Mouse (Mus musculus) midbrain, embryonic 15.5 days (tissue): ENCODE results near the gene Fkbp14. TPM values are rescaled to one million over a fixed set of nuclear protein-coding genes. Genes with fewer than 3 reads are reported as not detected.

Experiments used
- ATAC-seq: fragments of 200-750 bp; cut with Nextera tagmentation; replicated peaks from 2 replicates; pipeline ENCODE4 v1.8.0; 2017; ENCODE audit warnings: moderate TSS enrichment
- H3K27ac ChIP-seq: fragments of 300-500 bp; sonication (generic); 2 replicates; pipeline ENCODE4 v1.5.1; 2015; ENCODE audit warnings: mild to moderate bottlenecking, inconsistent platforms
- H3K27me3 ChIP-seq: fragments of 300-500 bp; sonication (generic); replicated peaks from 2 replicates; pipeline ENCODE4 v1.6.1; 2015; ENCODE audit warnings: inconsistent platforms
- H3K36me3 ChIP-seq: fragments of 300-500 bp; sonication (generic); replicated peaks from 2 replicates; pipeline ENCODE4 v1.6.1; 2015; ENCODE audit warnings: inconsistent platforms
- H3K4me1 ChIP-seq: fragments of 300-500 bp; sonication (generic); 2 replicates; pipeline ENCODE4 v1.6.1; 2015; ENCODE audit warnings: inconsistent platforms
- H3K4me2 ChIP-seq: fragments of 300-500 bp; sonication (generic); 2 replicates; pipeline ENCODE4 v1.6.1; 2015; ENCODE audit warnings: inconsistent platforms, mild to moderate bottlenecking, moderate library complexity
- H3K4me3 ChIP-seq: fragments of 300-500 bp; sonication (generic); 2 replicates; pipeline ENCODE4 v1.5.1; 2015; ENCODE audit warnings: mild to moderate bottlenecking, inconsistent platforms
- H3K9ac ChIP-seq: fragments of 300-500 bp; sonication (generic); 2 replicates; pipeline ENCODE4 v1.6.1; 2015; ENCODE audit warnings: mild to moderate bottlenecking, inconsistent platforms
- H3K9me3 ChIP-seq: fragments of 300-500 bp; sonication (generic); 2 replicates; pipeline ENCODE4 v1.6.1; 2016; ENCODE audit warnings: inconsistent platforms
- WGBS: fragments of 180-500 bp; shearing (Covaris S2); methylation state at CpG from one replicate; pipeline ENCODE4 v1.1.7; 2015; ENCODE audit warnings: mixed read lengths; 5-methylcytosine and 5-hydroxymethylcytosine counted together
- polyA plus RNA-seq: library from polyadenylated mRNA; unstranded; fragments of >200 nt; fragmentation: Nextera tagmentation; extraction: Ambion mirVana; gene quantifications from 2 replicates; pipeline ENCODE4 v1.2.1, GENCODE M21; 2015

The Fkbp14 gene
- polyA plus RNA-seq, 1 experiment from 2014 or later: 7.0 TPM

DNA sequence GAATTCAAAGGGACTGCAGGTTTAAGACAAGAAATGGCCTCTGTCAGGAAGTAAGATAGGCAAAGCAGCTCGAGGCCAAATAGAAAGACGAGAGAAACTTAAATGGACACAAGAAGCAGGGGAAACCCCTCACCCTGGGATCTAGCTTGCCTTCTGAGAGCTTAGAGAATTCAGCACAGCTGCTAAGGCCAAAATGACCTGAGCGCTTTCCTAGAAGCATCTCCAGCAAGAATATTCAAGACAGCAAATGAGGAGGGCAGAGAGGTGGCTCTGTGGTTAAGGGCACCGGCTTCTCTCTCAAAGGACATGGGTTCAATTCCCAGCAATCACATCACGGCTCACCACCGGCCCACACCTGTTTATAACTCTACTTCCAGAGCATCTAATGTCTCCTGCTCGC lies 60.1 kb downstream of the Fkbp14 start:
- no peak overlapping the region for H3K4me3 ChIP-seq
- H3K9ac ChIP-seq: no peak overlapping the region
- no peaks in the 10 kb centered on the region for H3K27me3 ChIP-seq
- ATAC-seq: no peak
- peaks cover 21% of the 10 kb centered on the region for H3K4me1 ChIP-seq
- no peak overlapping the region for H3K4me2 ChIP-seq
- no peaks in the 10 kb centered on the region for H3K9me3 ChIP-seq
- H3K36me3 ChIP-seq: no peaks in the 10 kb centered on the region
- H3K27ac ChIP-seq: no peak overlapping the region
- 87% methylated on average over 7 of the region's 7 CpGs for WGBS

DNA sequence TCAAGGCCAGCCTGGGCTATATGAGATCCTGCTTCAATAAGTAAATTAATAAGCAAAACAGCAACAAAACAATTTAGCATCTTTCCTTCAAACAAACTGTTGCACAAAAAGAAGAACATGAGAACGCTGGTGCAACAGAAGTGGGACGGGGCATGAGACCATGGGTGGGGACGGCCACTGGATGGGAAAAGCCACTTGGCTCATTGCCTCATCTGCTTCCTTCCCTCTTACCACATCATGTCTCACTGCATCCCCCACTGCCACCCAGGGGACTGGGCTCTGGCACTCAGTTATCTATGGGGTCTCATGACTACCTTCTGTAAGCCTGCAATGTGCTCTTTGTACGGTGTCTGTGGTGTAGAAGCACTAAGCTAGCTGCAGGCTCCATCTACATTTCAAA lies 61.6 kb downstream of the Fkbp14 start:
- no peaks in the 10 kb centered on the region for H3K27me3 ChIP-seq
- no peak for ATAC-seq
- no peak overlapping the region for H3K4me3 ChIP-seq
- H3K4me2 ChIP-seq: no peak overlapping the region
- H3K9ac ChIP-seq: no peak overlapping the region
- peaks cover 29% of the 10 kb centered on the region for H3K4me1 ChIP-seq
- WGBS: 91% methylated on average over 4 of the region's 4 CpGs
- H3K36me3 ChIP-seq: no peaks in the 10 kb centered on the region
- H3K9me3 ChIP-seq: no peaks in the 10 kb centered on the region
- no peak overlapping the region for H3K27ac ChIP-seq

DNA sequence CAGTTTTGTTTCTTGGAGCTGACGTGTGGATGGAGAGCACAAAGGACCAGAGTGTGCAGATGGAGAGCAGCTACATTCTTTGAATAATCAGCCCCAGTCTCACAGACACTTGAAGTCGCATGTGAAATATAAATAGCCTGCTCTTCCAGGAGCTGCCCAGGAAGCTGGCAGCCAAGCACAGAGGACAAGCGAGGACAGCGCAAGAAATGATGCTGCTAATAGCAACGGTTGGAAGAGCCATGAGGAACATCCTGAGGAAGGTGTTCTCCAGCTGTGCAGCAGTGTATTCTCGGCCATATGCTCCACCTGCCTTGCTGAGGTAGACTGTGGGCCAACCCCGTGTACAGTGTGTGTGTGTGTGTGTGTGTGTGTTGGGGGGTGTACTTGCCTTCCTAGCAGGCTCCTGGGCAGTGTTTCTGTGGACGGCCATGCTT lies 66.0 kb downstream of the Fkbp14 start:
- peak; percentile 63 for ATAC-seq
- Histone ChIP-seq H3K27ac (peak overlapping the region; percentile 45), H3K4me1 (peaks cover 9% of the 10 kb centered on the region), H3K4me3 (no peak overlapping the region), H3K9ac (no peak overlapping the region; the same call in 1 of the 2 replicates), H3K4me2 (no peak overlapping the region), H3K36me3 (no peaks in the 10 kb centered on the region), H3K9me3 (no peaks in the 10 kb centered on the region), H3K27me3 (no peaks in the 10 kb centered on the region)
- WGBS: 41% methylated on average over 8 of the region's 8 CpGs

GRCm38 (mm10) chr6:54530182-54530581 lies 66.9 kb downstream of the Fkbp14 start:
- no peak overlapping the region for H3K4me3 ChIP-seq
- no peak overlapping the region for H3K27ac ChIP-seq
- no peaks in the 10 kb centered on the region for H3K27me3 ChIP-seq

DNA sequence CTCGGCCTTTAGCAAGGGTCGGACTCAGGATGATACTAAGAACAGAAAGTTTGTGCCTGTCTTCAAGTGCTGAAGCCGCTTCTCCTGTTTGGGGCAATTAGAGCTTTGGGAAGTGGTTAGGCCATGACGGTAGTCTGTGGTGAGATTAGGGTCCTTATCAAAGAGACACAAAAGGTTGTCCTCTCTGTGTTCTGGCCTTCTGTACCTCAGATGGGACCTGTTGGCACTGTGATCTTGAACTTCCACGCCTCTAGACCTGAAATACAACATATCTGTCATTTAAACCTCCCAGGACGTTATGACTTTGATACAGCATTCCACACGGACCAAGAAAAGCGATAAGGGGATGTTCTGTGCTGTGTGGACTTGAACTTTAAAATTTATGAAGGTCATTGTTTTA lies 68.4 kb downstream of the Fkbp14 start:
- H3K4me1 ChIP-seq: peaks cover 9% of the 10 kb centered on the region
- no peak overlapping the region for H3K4me2 ChIP-seq
- ATAC-seq: no peak
- H3K9ac ChIP-seq: no peak overlapping the region
- WGBS: 96% methylated on average over 8 of the region's 8 CpGs
- no peaks in the 10 kb centered on the region for H3K27me3 ChIP-seq
- no peaks in the 10 kb centered on the region for H3K36me3 ChIP-seq
- no peak overlapping the region for H3K4me3 ChIP-seq
- H3K27ac ChIP-seq: no peak overlapping the region
- H3K9me3 ChIP-seq: no peaks in the 10 kb centered on the region

More at GRCm38 (mm10) chr6:54530182-54530581, 66.9 kb downstream of the Fkbp14 start:
- no peaks in the 10 kb centered on the region for H3K9me3 ChIP-seq
- 69% methylated on average over 2 of the region's 2 CpGs for WGBS
- H3K9ac ChIP-seq: no peak overlapping the region
- no peak for ATAC-seq
- no peaks in the 10 kb centered on the region for H3K36me3 ChIP-seq
- no peak overlapping the region for H3K4me2 ChIP-seq
- peaks cover 9% of the 10 kb centered on the region for H3K4me1 ChIP-seq

Other genes with a start within 250 kb of the Fkbp14 start
- 4.2 and 4.3 TPM in 2 replicates for gene Wipf3, start 167.7 kb downstream of the Fkbp14 start, polyA plus RNA-seq
- gene Scrn1, start 30.8 kb downstream of the Fkbp14 start, polyA plus RNA-seq: 119 and 123 TPM in 2 replicates
- 9.5 and 10.5 TPM in 2 replicates for gene Plekha8, start 2.2 kb downstream of the Fkbp14 start, polyA plus RNA-seq
- gene Mturn, start 84.3 kb upstream of the Fkbp14 start, polyA plus RNA-seq: 103 TPM in 2 replicates
- gene Znrf2, start 219.6 kb upstream of the Fkbp14 start, polyA plus RNA-seq: 6.3 and 6.6 TPM in 2 replicates